Mouse (Mus musculus): Measurements from ENCODE around the gene Yars. TPM values are rescaled to one million over a fixed set of nuclear protein-coding genes. Genes with fewer than 3 reads are reported as not detected.

Gene Yars
- polyA plus RNA-seq, 1 experiment from 2014 or later = 115 TPM

- Histone ChIP-seq H3K9ac (replicated peaks) (peak overlapping the region; percentile 42), H3K4me1 (peaks cover 19% of the 10 kb centered on the region), H3K4me3 (peak overlapping the region; percentile 43), H3K9me3 (no peaks in the 10 kb centered on the region), H3K36me3 (no peaks in the 10 kb centered on the region), H3K27ac (replicated peaks) (no peak overlapping the region), H3K4me2 (replicated peaks) (peak overlapping the region; percentile 86), H3K27me3 (peaks cover 45% of the 10 kb centered on the region)
- WGBS = under 1% methylated on average over 49 of the region's 74 CpGs
- no peak for ATAC-seq (replicated peaks)
Observed at GRCm38 (mm10) chr4:129248243-129248767, 58.7 kb downstream of the Yars start.

DNA sequence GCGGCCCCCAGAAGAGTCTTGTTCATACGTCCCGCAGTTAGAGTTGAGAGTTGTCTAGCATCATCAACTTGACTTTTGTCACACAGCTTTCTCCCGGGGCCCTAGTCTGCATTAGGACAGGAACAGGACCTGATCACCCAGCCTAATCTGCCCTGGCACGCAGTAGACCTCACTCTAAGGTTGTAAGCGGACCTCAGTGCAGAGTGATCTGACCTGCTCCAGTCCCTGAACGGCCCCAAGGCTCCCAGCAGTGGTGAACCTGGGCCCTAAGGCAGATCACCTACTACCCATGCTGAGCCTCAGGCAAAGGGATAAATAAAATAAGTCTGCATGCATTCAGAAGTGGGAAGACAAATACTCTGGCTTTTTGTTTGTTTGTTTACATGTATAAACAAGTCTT lies 59.7 kb downstream of the Yars start:
- H3K9me3 ChIP-seq = no peaks in the 10 kb centered on the region
- peaks cover 45% of the 10 kb centered on the region for H3K27me3 ChIP-seq

DNA sequence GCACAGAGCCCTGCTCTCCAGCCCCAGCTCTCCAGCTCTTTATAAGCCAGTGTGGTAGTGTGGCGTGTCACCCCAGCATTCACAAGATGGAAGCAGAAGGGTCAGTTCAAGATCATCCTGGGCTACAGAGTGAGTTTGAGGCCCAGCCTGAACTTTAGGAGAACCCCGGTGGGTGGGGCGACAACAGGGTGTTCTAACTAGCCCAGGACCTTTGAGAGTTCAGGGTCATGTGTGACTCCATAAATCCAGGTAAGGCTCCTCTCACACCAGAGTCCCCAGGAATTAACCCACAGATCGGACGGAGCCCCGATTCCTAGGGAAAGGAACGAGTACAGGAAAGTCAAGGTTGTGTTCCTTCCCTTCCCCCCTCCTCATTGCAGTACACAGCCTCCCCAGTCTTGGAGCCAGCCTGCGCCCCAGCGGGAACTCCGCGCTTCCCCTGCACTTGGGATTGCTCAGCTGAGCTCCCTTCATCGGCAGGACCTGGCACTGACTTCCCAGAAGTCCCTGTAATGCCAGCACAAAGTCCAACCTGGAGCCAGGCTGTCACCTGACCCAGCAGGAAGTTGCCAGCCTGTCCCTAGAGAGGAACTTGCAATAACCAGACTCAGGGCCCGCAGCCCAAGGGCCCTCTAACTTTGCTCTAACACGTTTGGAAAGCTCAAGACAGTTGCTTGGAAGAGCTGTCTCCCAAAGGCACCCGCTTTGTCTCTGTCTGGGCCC lies 61.4 kb downstream of the Yars start:
- Histone ChIP-seq H3K4me1 (peaks cover 19% of the 10 kb centered on the region), H3K4me3 (no peak overlapping the region), H3K9ac (replicated peaks) (no peak overlapping the region), H3K27ac (replicated peaks) (no peak overlapping the region), H3K4me2 (replicated peaks) (0 out of 2 replicates have a peak overlapping the region, but pooled peaks have one; percentile 4), H3K27me3 (peaks cover 45% of the 10 kb centered on the region), H3K36me3 (no peaks in the 10 kb centered on the region), H3K9me3 (no peaks in the 10 kb centered on the region)
- no peak for ATAC-seq (replicated peaks)
- WGBS = 20% methylated on average over 15 of the region's 15 CpGs

More for the DNA sequence above, 59.7 kb downstream of the Yars start:
- H3K4me1 ChIP-seq = peaks cover 19% of the 10 kb centered on the region
- ATAC-seq (replicated peaks) = no peak
- H3K27ac ChIP-seq (replicated peaks) = no peak overlapping the region
- peak overlapping the region; percentile 86; the same call in 1 of the 2 replicates for H3K4me2 ChIP-seq (replicated peaks)
- no peaks in the 10 kb centered on the region for H3K36me3 ChIP-seq
- H3K9ac ChIP-seq (replicated peaks) = no peak overlapping the region
- H3K4me3 ChIP-seq = no peak overlapping the region
- WGBS = 38% methylated on average over 7 of the region's 7 CpGs

DNA sequence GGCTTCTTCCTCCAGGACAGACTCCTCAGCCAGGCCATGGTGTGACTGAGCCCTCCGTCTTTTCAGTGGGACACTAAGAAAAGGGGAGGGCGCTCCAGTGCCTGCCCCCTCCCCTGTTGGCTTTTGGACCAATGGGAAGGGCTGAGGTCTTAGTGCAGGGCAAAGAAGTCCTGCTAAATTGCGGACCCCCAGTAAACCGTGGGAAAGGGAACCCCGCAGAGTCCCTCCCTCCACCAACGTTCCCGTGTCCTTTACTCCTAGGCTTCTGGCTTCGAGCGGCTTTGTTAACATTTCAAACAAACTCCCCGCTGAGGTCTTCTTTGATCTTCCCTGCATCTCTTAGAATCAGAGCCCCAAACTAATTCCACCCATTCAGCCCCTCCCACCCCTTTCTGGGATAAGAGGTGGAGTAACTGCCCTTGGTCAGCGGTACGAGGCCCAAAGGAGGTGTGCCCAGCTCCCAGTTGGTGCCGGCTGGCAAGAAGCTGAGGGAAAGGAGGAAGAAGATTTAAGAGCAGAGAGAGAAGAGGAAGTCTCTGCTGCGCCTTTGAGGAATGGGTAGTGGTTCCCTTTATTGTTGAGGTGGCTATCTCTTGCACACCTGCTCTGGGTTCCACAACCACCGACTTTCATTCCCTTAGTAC lies 62.0 kb downstream of the Yars start:
- Histone ChIP-seq H3K27me3 (peaks cover 41% of the 10 kb centered on the region), H3K9ac (replicated peaks) (no peak overlapping the region), H3K4me2 (replicated peaks) (0 out of 2 replicates have a peak overlapping the region, but pooled peaks have one; percentile 4), H3K36me3 (no peaks in the 10 kb centered on the region), H3K27ac (replicated peaks) (no peak overlapping the region), H3K4me3 (no peak overlapping the region), H3K4me1 (peaks cover 22% of the 10 kb centered on the region), H3K9me3 (no peaks in the 10 kb centered on the region)
- no peak for ATAC-seq (replicated peaks)
- WGBS = 2% methylated on average over 15 of the region's 15 CpGs

GRCm38 (mm10) chr4:129252492-129252891 lies 62.9 kb downstream of the Yars start:
- Histone ChIP-seq H3K27me3 (peaks cover 32% of the 10 kb centered on the region), H3K4me2 (replicated peaks) (no peak overlapping the region), H3K27ac (replicated peaks) (no peak overlapping the region), H3K9me3 (no peaks in the 10 kb centered on the region), H3K4me1 (peaks cover 25% of the 10 kb centered on the region), H3K4me3 (no peak overlapping the region), H3K9ac (replicated peaks) (no peak overlapping the region), H3K36me3 (no peaks in the 10 kb centered on the region)
- no peak for ATAC-seq (replicated peaks)
- WGBS = 87% methylated on average over 2 of the region's 2 CpGs

DNA sequence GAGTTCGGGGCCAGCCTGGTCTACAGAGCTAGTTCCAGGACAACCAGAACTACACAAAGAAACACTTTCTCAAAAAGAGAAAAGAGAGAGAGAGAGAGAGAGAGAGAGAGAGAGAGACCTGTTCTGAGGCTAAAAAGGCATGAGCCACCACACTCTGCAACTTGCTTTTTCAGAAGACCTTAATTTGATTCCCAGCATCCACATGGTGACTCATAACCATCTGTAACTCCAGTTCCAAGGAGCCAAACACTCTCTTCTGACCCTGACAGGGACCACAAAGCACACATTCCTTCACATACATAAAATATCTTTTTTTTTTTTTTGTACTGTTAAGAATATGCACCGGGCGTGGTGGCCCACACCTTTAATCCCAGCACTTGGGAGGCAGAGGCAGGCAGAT lies 65.0 kb downstream of the Yars start:
- Histone ChIP-seq H3K9me3 (no peaks in the 10 kb centered on the region), H3K4me1 (peaks cover 15% of the 10 kb centered on the region), H3K9ac (replicated peaks) (no peak overlapping the region), H3K36me3 (no peaks in the 10 kb centered on the region), H3K27ac (replicated peaks) (no peak overlapping the region), H3K4me2 (replicated peaks) (no peak overlapping the region), H3K4me3 (no peak overlapping the region), H3K27me3 (peaks cover 15% of the 10 kb centered on the region; the same call in 1 of the 2 replicates)
- no peak for ATAC-seq (replicated peaks)
- WGBS = 86% methylated on average over 3 of the region's 3 CpGs

DNA sequence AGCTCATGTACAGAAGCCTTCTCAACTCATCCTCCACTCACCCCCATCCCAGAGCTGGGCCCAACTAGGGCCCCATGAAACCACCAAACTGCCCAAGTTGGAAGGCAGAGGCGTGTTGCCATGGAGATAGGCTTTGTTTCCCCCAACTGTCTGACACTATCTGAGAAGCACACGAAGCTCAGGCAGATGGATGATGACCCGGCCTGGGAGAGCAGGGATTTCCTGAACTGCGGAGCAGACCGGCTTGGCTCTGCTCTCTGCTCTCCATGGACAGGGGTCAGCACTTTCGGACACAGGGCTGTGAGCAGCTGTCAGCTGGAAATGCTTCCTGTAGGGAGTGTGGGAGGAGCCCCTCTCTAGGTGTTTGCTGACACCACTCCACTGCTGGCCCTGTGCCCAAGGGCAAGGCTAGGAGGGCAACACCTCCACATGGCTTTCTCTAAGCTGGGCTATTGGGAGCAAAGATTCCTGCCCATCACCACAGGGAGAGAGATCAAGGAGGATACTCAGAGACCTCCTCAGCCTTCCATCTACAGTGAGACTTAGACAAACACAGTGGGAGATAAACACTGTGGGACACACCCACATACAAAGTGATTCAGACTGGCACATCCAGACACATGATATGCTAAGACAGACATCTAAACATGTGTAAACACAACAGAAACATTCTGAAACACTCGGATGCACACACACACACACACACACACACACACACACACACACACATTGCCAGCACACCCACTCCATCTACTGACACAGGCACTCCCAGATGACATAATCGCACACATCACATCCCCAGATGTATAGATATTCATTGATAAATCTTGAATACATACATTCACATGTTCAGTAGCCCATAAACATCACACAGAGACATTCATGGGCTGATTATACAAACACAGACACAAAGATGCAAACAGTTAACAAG lies 67.2 kb downstream of the Yars start:
- Histone ChIP-seq H3K9me3 (no peaks in the 10 kb centered on the region), H3K27ac (replicated peaks) (no peak overlapping the region), H3K36me3 (no peaks in the 10 kb centered on the region), H3K27me3 (no peaks in the 10 kb centered on the region), H3K4me2 (replicated peaks) (no peak overlapping the region), H3K4me3 (no peak overlapping the region), H3K9ac (replicated peaks) (no peak overlapping the region), H3K4me1 (peaks cover 11% of the 10 kb centered on the region)
- no peak for ATAC-seq (replicated peaks)
- WGBS = 38% methylated on average over 8 of the region's 8 CpGs

- WGBS = 54% methylated on average over 4 of the region's 4 CpGs
- H3K9me3 ChIP-seq = no peaks in the 10 kb centered on the region
- H3K4me3 ChIP-seq = no peak overlapping the region
- no peak overlapping the region for H3K27ac ChIP-seq (replicated peaks)
- H3K9ac ChIP-seq (replicated peaks) = no peak overlapping the region
- H3K4me1 ChIP-seq = peaks cover 10% of the 10 kb centered on the region
- no peak for ATAC-seq (replicated peaks)
- no peaks in the 10 kb centered on the region for H3K36me3 ChIP-seq
- no peak overlapping the region for H3K4me2 ChIP-seq (replicated peaks)
- no peaks in the 10 kb centered on the region for H3K27me3 ChIP-seq
Observed at GRCm38 (mm10) chr4:129259101-129259500, 69.5 kb downstream of the Yars start.

DNA sequence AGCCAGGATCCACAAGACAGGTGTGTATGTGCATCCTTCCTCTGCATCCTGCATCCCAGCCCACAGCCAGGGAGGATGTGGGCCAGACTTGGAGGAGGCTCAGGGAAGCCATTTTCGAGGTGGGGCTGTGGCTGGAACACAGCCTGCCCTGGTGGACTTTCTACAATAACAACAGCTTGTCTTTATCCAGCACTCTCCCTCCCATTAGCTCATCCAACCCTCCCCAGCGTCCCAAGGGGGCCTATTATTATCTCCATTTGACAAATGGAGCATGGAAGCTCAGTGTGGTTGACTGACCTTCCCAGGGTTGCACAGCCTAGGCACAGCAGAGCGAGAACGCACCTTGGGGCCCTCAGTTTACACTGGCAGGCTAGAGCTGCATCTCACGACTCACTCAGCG lies 71.1 kb downstream of the Yars start:
- 8% methylated on average over 6 of the region's 6 CpGs for WGBS
- Histone ChIP-seq H3K36me3 (no peaks in the 10 kb centered on the region), H3K9ac (replicated peaks) (no peak overlapping the region), H3K4me3 (no peak overlapping the region), H3K27me3 (no peaks in the 10 kb centered on the region), H3K4me1 (peaks cover 10% of the 10 kb centered on the region), H3K27ac (replicated peaks) (no peak overlapping the region), H3K4me2 (replicated peaks) (no peak overlapping the region), H3K9me3 (no peaks in the 10 kb centered on the region)
- ATAC-seq (replicated peaks) = no peak

DNA sequence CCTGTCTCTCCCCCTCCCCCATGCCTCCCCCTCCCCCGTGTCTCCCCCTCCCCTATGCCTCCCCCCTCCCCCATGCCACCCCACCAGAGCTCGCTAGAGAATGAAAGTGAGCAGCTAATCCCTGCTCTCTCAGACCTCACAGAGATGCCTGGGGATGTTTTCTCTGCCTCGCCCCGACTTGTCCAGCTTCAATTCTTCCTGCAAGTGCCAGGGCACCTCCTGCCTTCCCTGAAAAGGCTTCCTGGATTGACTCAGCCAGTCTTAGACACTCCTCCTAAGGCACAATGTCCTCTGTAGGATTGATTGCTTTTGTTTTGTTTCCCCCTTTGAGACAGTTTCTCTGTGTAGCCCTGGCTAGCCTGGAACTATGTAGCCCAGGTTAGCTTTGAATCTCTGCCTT lies 71.6 kb downstream of the Yars start, which contains the start of gene C77080:
TSS of gene C77080 (minus strand) at position 209 of the 400 bp plus-strand sequence.
- Histone ChIP-seq H3K4me1 (peaks cover 10% of the 10 kb centered on the region), H3K9me3 (no peaks in the 10 kb centered on the region), H3K27ac (replicated peaks) (no peak within 1 kb of the TSS), H3K9ac (replicated peaks) (no peak within 1 kb of the TSS), H3K36me3 (no peaks in the 10 kb centered on the region), H3K27me3 (no peaks in the 10 kb centered on the region), H3K4me3 (no peak within 1 kb of the TSS), H3K4me2 (replicated peaks) (no peak within 1 kb of the TSS)
- ATAC-seq (replicated peaks) = no peak
- 4% methylated on average over 2 of the region's 4 CpGs for WGBS

GRCm38 (mm10) chr4:129263225-129264021 lies 73.9 kb downstream of the Yars start:
- ATAC-seq (replicated peaks) = no peak
- Histone ChIP-seq H3K9ac (replicated peaks) (no peak overlapping the region), H3K4me3 (no peak overlapping the region), H3K9me3 (no peaks in the 10 kb centered on the region), H3K4me2 (replicated peaks) (no peak overlapping the region), H3K27ac (replicated peaks) (no peak overlapping the region), H3K36me3 (no peaks in the 10 kb centered on the region), H3K4me1 (peaks cover 4% of the 10 kb centered on the region; the same call in 1 of the 2 replicates), H3K27me3 (no peaks in the 10 kb centered on the region)
- 44% methylated on average over 19 of the region's 19 CpGs for WGBS

Data from forebrain, embryonic 15.5 days (tissue).